Mouse (Mus musculus) adrenal gland, postnatal 10 days (tissue): ENCODE data around the gene D930048N14Rik. TPM values are rescaled to one million over a fixed set of nuclear protein-coding genes. Genes with fewer than 3 reads are reported as not detected.
A peak's percentile ranks its signal among the peaks of the same experiment; 100 is the strongest.

ENCODE experiments used
- DNase-seq: peaks from one replicate; pipeline ENCODE4 v3.0.0; 2021; ENCODE audit warnings: mixed read lengths
- total RNA-seq, 2 experiments: library from RNA; stranded (reverse); gene quantifications; 2 replicates each; pipeline ENCODE4 v1.2.3; 2021

Gene D930048N14Rik
- total RNA-seq, 2 experiments from 2014 or later = 1.1 to 3.5 TPM

DNA sequence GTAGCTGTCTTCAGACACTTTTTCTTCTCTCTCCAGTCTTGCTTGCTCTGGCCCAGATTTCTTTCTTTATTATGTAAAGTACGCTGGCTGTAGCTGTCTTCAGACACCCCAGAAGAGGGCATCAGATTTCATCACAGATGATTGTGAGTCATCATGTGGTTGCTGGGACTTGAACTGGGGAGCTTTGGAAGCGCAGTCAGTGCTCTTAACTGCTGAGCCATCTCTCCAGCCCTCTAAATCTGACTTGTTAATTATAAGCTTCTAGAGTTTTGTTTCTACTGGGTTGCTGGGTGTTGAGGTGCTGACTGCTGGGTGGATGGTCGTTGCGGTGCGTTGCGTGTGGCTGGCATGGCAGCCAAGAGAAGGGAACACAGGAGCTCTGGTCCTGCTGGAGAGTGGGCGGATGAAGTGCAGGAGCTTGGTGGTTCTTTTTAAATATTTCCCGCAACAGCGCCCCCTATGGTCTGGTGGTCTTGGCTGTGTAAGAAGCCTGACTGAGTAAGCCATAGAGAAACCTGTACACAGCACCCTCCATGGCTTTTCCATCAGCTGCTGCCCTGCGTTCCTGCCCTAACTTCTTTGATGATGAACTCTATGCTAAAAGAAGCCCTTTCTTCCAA, 52.7 kb downstream of the D930048N14Rik start:
- DNase-seq = peak; percentile 31

GRCm38 (mm10) chr11:51706451-51706850, 55.7 kb downstream of the D930048N14Rik start:
- no peak for DNase-seq

DNA sequence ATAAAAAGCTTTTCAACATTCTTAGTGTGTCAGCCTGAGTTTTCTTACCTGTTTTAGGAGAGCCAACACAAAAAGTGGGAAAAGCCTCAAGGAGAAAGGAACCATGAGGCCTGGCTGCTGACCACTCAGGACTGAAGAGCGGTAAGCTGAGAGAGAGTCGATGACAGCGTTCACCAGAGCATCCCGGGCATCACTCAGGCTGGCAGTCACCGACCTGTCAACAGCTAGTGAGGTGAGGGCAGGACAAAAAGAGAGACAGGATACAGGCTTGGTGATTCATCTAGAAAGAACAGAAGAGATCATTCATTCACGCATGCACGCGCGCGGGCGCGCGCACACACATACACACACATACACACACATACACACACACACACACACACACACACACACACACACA, 56.3 kb downstream of the D930048N14Rik start:
- no peak for DNase-seq

Other genes starting within 250 kb of the D930048N14Rik start
- gene Phykpl, start 66.2 kb upstream of the D930048N14Rik start, total RNA-seq = 10 to 100 TPM; 22.9 to 31.1 TPM
- gene Hnrnpab, start 44.1 kb upstream of the D930048N14Rik start, total RNA-seq = 100 to 1,000 TPM; 278 to 298 TPM
- gene Nhp2, start 31.2 kb upstream of the D930048N14Rik start, total RNA-seq = 10 to 100 TPM; 64.2 to 67.9 TPM
- 10 to 100 TPM; 33.2 to 34.6 TPM for gene Rmnd5b, start 15.1 kb upstream of the D930048N14Rik start, total RNA-seq
- 10 to 100 TPM; 16.2 to 26.3 TPM for gene N4bp3, start 112 bp upstream of the D930048N14Rik start, total RNA-seq
- gene 0610009B22Rik, start 37.9 kb downstream of the D930048N14Rik start, total RNA-seq = 10 to 100 TPM; 46.9 to 48.8 TPM
- 10 to 100 TPM; 29.2 to 31.6 TPM for gene Sec24a, start 112.7 kb downstream of the D930048N14Rik start, total RNA-seq
- 100 to 1,000 TPM in 1 of 2 experiments, 10 to 100 TPM in 1; 89.4 to 100 TPM for gene Sar1b, start 112.7 kb downstream of the D930048N14Rik start, total RNA-seq
- gene Jade2, start 206.7 kb downstream of the D930048N14Rik start, total RNA-seq = 10 to 100 TPM; 10.7 to 11.4 TPM